Mouse (Mus musculus): ENCODE measurements around the gene Ube2cbp.

Gene Ube2cbp

DNA sequence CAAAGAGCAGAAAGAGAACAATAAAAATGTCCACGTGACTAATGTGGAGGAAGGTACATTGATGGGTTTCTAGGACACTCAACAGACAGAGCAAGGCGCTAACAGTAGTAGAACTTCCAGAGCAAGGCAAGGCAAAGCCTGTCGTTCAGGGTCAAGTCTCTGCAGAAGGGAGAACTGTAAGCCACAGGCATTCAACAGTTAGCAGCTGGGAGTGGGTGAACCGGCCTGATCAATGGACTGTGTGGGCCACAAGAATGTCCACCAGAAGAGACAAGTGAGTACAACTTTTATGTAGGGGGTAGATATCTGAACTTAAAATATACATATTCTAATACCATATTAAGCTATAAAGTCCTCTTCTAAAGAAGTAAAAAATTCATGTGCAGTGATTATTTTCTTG lies 41.4 kb downstream of the Ube2cbp start:
- no peak for DNase-seq (ENCODE audit: low spot score)

- DNase-seq (ENCODE audit: low spot score), result peak; percentile 27
Measured at GRCm38 (mm10) chr9:86419366-86419765, 45.4 kb downstream of the Ube2cbp start.

GRCm38 (mm10) chr9:86417971-86418370 lies 46.8 kb downstream of the Ube2cbp start:
- DNase-seq (ENCODE audit: low spot score), result no peak

- no peak for DNase-seq (ENCODE audit: low spot score)
Measured at GRCm38 (mm10) chr9:86395785-86396184, 69.0 kb downstream of the Ube2cbp start.

DNA sequence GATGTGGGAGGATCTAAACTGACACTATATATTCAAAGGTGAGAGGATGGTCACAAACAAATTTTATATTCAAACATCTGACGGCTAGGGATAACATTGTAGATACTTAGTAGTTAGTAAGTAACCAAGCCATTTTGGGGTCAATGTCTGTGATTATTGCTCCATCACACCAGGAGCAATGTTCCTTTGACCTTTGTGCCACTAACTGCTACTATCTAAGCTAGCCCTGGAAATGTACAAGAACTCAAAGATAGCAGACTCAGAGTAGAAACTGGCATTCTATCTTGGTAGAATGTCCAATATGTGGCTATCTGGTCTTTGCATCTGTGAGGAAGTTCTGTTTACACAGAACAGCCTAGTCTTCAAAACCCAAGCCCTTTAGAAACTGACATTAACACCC lies 69.7 kb downstream of the Ube2cbp start:
- no peak for DNase-seq (ENCODE audit: low spot score)

DNA sequence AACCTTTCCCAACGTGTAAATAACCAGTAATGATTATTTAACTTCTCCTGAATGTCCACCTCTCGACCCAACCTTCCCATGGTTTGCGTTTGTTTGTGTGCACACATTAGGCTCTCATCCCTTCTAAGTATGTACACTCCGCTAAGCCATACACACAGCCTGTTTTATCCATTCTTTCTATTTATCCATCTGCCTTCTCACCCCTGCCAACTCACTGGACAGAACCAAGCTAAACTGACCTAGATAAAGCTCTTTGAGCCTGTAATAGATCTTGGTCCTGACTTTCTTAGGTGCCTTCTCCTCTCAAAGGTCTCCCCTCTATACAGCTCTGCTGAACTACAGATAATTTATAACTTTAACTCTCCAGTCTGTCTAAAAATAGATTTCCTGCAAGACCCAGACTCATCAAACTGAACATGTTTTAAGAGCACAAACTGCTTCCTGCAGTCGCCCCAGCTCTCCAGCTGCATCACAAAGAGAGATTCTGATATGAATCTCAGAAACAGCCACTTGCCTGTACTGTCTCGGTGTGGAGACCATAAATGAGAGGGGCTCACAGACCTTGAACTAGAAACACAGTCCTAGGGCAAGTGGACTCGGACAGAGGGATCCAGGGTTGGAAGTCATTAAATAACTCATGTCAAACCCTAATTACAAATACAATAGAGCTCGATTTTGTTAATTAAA lies 71.0 kb downstream of the Ube2cbp start:
- DNase-seq (ENCODE audit: low spot score), result no peak

DNA sequence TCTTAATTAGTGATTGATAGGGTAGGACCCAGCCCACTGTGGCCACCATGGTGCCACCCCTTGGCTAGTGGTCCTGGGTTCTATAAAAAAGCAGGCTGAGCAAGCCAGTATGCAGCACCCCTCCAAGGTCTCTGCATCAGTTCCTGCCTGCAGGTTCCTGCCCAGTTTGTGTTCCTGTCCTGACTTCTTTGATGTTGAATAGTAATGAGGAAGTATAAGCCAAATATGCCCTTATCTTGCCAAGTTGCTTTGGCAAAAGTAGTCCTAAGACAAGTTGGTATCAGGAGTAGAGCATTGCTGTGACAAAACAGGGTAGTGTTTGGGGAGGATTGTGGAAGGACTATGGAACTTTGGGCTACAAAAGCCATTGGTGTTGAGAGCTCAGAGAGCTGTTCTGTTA lies 73.3 kb downstream of the Ube2cbp start:
- DNase-seq (ENCODE audit: low spot score), result no peak

DNA sequence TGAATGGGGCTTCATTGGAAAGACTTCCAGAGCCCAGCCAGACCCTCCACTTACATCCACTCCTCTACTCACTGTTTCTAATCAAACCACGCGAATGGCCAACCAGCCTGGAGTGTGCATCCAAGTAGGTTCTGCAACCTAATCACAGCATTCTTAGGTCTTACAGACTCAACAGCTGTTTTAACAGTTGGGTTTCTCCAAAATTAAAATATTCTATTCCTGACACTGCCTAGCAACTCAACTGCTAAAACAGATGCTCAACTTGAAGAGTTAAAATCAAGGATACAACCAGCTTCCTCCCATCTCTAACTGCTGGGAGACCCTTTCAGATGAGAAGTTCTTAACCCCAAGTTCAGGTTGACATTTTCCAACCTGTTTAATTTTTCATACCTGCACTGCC lies 74.0 kb downstream of the Ube2cbp start:
- DNase-seq (ENCODE audit: low spot score), result no peak

DNA sequence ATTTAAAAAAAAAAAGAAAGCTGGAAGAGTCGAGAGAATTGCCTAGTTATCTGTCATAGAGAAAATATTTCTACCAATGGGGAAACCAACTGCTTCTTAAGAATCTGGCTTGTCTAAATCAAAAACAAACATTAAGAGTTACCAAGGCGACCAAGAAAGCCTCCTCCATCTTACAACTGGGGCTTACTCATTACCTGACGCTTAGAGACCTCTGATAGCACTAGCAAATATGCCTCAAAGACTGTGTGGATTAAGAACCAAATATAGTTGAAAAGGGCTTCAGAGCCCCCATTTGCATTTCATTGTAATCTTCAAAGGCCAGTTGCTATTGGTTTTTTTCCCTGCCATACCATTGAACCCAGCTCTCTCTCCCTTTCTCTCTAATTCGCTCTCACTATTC lies 76.2 kb downstream of the Ube2cbp start:
- DNase-seq (ENCODE audit: low spot score), result no peak

GRCm38 (mm10) chr9:86376923-86377322 lies 87.8 kb downstream of the Ube2cbp start:
- no peak for DNase-seq (ENCODE audit: low spot score)

GRCm38 (mm10) chr9:86372783-86373567 lies 91.8 kb downstream of the Ube2cbp start:
- no peak for DNase-seq (ENCODE audit: low spot score)

DNA sequence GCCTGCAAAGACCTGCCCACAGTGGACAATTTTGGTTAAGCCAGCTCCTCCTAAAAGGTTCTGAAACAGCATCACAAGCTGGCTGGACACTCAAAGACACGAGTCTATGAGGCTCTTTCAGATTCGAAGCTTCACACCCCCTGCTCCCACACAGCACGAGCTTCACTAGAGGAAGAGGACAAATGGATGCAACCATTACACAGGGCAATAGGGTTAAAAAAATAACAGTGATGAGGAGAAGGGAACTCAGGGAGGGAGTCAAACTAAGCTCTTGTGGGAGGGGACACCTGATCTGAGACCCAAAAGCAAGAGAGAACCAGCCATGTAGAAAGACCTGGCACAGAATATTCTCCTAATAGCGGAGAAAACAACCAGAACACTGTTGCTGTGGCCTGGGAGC lies 95.5 kb downstream of the Ube2cbp start:
- no peak for DNase-seq (ENCODE audit: low spot score)

DNA sequence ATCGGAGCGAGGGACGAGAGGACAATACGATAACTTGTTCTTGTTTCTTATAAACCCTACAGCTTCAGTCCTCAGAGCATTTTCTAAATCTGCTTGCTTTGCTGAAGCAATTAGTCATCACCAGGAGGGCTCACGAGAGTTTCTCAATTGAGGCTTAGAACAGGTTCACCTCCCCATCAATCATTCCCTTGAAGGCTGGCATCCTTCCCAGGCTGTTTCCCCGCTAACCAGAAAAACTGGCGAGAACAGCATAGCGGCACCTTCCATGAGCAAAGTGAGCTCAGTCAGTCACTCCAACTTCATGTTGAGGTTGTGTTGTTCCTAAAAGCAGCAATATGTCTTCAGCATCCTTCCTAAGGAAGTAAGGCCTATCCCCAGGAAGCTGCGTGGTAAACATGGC lies 104.2 kb downstream of the Ube2cbp start:
- no peak for DNase-seq (ENCODE audit: low spot score)

- DNase-seq (ENCODE audit: low spot score), result no peak
Measured at GRCm38 (mm10) chr9:86355851-86356250, 108.9 kb downstream of the Ube2cbp start.

DNA sequence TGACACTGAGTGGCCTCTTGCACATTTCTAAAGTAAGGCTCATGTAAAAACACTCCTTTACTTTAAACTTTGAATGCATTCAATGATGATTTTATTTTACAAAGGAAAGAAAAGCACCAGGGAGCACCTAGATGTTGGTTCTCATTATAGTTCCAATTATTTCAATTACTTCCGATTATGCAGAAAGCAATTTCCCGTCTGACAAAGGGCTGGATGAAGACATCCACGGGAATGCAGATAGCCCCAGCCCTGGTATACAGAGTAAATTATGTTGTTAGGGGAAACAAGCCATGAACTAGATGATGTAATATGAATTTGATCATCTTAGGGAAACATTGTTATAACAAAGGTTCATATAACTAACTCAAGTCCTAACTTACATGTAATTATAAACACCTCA lies 113.3 kb downstream of the Ube2cbp start:
- no peak for DNase-seq (ENCODE audit: low spot score)

GRCm38 (mm10) chr9:86336792-86337191 lies 128.0 kb downstream of the Ube2cbp start:
- DNase-seq (ENCODE audit: low spot score), result no peak

DNA sequence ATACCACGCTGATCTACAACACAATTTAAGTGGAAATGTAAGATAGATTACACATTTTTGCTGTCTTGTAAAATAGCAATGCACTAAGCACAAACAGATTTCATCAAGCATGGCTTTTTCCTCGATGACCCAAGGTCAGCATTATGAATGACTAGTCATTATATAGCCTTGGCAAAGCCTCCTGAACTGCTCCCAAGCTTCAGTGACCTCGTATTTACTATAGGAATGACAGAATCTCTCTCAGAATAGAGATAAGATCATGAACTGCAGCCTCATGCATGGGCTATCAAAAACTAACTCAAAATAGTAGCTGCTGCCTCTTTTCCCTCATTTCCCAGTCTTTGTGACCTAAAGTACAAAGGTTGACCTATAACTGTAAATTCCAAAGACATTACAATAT lies 128.4 kb downstream of the Ube2cbp start:
- no peak for DNase-seq (ENCODE audit: low spot score)

GRCm38 (mm10) chr9:86335588-86335987 lies 129.2 kb downstream of the Ube2cbp start:
- DNase-seq (ENCODE audit: low spot score), result no peak

- DNase-seq (ENCODE audit: low spot score), result no peak
Measured at GRCm38 (mm10) chr9:86334357-86334756, 130.4 kb downstream of the Ube2cbp start.

DNA sequence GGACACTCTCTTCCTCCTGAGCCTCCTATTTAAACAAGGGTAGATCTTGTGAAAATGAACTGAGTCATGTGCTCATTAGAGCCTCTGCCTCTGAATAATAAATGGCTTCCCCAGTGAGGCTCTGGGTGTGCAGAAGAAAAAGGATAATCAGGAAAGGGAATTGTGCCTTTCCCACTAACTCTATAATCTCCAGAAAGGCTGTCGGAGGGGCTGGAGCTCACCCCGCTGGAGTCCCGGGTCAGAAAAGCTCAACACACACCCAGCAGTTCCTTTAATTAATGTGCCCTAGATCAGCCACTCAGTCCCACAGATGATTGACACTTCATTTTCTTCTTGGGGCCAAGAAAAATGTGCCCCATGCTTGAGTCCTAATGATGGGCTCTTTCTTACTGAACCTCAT lies 134.2 kb downstream of the Ube2cbp start:
- DNase-seq (ENCODE audit: low spot score), result no peak

DNA sequence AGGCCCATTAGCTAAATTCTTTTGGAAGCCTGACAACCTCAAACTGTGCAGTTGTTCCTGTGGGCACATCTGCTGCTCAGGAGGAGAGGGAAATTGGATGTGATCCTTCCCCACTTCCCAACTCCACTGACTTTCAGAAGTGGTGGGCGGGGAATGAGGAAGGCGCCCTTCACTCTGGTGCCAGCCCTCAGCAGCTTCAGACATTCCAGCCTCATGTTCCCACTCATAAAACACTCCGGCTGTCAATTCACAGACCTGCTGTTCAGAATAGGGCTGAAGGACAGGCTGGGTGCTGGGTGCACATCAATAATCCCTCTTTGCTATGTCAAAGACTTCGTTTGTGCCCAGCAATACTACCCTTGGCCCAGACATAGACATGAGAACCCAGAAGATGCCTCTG lies 136.5 kb downstream of the Ube2cbp start:
- DNase-seq (ENCODE audit: low spot score), result no peak

- no peak for DNase-seq (ENCODE audit: low spot score)
Measured at GRCm38 (mm10) chr9:86327341-86327740, 137.4 kb downstream of the Ube2cbp start.

DNA sequence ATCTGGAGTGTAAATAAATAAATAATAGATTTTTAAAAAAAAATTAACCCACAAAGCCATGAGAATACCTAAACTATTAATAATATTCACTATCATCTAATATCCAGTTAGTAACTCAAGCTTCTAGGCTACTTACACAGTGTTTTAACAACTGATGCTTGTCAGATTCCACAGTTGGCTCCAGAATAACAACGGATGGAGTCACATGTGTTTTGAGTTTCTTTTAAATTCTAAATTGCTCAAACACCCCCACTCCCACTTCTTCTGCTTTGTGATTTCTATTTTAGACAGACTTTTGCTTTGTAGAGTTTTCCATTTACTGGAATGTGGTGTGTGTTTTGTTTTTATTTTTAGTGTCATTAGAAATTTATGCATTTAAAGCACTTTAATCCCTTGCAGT lies 140.0 kb downstream of the Ube2cbp start:
- DNase-seq (ENCODE audit: low spot score), result no peak

Measured in left cerebral cortex, adult 11 months (tissue).